Mouse (Mus musculus): Measurements from ENCODE around the gene Ank2. TPM values are rescaled to one million over a fixed set of nuclear protein-coding genes. Genes with fewer than 3 reads are reported as not detected.
A peak's percentile ranks its signal among the peaks of the same experiment; 100 is the strongest.
"Not testable (repeated sequence)": the region's sequence is repeated elsewhere in the genome, so short reads cannot be mapped to it uniquely, and the experiment has no call there.

Ank2 gene
- total RNA-seq, 2 experiments from 2014 or later, result 1,080 to 1,091 TPM

DNA sequence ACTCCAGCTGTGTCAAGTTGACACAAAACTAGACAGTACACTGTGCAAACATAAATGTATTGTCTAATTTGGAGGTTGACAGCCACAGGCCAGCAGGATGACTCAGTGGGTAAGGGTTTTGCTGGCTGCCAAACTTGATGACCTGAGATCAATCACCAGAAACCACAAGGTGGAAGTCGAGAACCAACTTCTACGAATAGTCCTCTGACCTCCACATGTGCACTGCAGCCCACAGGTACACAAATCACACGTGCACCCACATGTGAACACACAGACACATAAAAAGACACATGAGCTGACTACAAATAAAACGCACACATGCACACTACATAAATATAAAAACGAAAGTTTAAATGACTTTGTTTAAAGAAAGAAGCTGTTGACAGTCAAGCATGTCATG is 177.5 kb downstream of the Ank2 start:
- intact Hi-C loops (cut with DNase I), result loop anchor here (5.0 kb wide), 1 partner anchor 231 kb away; the partner anchor contains the start of genes Larp7 and Zgrf1
- DNase-seq (ENCODE audit: extremely low spot score in 1 of 2, low spot score in 2 of 2), result no peak

DNA sequence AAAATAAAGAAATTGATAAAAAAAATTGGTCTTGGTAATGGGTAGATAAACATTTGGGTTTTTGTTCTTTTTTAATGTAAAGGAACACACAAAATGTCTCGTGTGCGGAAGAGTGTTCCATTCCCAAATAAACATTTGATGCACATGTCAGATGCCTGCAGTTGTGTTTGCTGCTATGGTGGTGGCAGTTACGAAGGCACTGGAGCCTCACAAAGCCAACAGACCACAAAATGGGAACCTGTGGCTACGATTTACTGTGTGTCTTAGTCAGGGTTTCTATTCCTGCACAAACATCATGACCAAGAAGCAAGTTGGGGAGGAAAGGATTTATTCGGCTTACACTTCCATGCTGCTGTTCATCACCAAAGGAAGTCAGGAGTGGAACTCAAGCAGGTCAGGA is 178.1 kb downstream of the Ank2 start:
- not testable (repeated sequence) for DNase-seq (ENCODE audit: extremely low spot score in 1 of 2, low spot score in 2 of 2)
- intact Hi-C loops (cut with DNase I), result loop anchor here (5.0 kb wide), 1 partner anchor 231 kb away; the partner anchor contains the start of genes Larp7 and Zgrf1

DNA sequence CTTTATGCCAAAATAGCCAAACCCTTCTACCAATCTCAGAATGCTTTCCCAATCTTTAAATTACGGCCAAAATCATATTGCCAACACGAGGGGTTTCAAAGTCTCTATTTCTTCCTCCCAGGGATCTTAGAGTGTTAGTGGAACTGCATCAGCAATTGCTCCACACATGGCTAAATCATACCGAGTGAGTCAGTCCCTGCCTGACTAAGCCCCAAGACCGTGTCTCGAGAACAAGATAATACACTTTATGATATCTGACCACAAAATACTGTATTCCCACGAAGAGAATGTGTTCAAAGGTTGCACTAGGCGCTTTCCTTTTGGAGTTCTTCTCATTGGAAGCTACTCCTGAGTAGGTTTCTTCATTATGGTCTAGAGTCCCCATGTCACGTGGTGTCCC is 178.8 kb downstream of the Ank2 start:
- intact Hi-C loops (cut with DNase I), result loop anchor here (5.0 kb wide), 1 partner anchor 232 kb away; the partner anchor contains the start of genes Larp7 and Zgrf1
- no peak for DNase-seq (ENCODE audit: extremely low spot score in 1 of 2, low spot score in 2 of 2)

DNA sequence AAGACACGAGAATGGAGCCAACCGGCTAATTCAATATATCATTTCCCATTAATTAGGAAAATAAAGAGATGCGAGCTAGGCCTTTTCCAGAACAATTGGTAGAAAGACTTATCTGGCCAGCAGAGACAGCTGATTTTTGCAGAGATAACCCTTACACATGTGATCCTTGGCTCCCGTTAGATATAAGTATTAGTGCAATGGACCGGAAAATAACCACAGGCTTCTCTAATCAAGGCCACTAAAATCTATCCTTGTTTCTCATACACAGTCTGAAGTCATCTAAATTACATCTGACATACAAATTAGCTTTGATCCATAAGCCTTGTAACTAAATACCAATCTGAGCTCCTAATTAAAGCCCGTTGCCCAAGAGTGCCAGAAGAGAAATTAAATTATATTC is 181.5 kb downstream of the Ank2 start:
- intact Hi-C loops (cut with DNase I), result loop anchor here (5.0 to 10.0 kb wide), 2 partner anchors 135 to 217 kb away; no protein-coding TSS in a partner anchor
- DNase-seq (ENCODE audit: extremely low spot score in 1 of 2, low spot score in 2 of 2), result no peak

DNA sequence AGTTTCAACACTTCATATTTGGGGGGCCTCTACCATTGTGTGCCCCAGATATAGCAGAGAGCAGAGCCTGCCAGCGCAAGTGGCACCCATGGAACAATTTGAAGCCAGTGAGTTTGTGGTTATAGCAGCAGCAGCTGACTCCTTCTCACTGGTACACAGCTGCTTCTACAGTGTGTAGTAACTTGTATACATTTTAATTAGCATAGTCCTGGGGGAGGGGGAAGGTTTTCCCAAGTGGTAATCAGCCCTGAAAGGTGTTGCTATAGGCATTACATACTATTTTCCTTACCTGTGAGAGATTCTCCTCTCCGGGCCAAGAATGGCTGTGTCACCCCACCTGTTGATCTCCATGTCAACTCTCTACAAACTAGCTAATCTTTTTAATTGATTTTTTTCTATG is 182.4 kb downstream of the Ank2 start:
- intact Hi-C loops (cut with DNase I), result loop anchor here (5.0 to 10.0 kb wide), 2 partner anchors 134 to 218 kb away; no protein-coding TSS in a partner anchor
- no peak for DNase-seq (ENCODE audit: extremely low spot score in 1 of 2, low spot score in 2 of 2)

DNA sequence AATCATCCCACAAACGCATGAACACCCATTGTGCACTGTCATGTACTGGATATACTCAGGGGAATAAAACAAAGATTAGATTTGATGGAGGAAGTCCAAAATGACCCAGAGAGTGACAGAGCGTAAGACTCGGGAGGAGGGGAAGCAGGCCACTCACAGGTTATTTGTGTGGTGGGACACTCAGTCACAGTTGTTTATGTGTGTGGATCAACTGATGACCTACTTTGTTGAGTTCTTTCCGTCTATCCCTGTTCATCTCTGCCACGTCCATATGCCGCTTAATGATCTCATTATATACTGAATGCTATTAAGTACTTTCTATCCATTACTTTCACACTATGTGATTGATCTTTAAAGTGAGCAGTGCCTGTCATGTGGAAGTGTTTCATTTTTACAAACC is 187.6 kb downstream of the Ank2 start:
- intact Hi-C loops (cut with DNase I), result loop anchor here (10.0 kb wide), 1 partner anchor 223 kb away; no protein-coding TSS in a partner anchor
- DNase-seq (ENCODE audit: extremely low spot score in 1 of 2, low spot score in 2 of 2), result no peak

DNA sequence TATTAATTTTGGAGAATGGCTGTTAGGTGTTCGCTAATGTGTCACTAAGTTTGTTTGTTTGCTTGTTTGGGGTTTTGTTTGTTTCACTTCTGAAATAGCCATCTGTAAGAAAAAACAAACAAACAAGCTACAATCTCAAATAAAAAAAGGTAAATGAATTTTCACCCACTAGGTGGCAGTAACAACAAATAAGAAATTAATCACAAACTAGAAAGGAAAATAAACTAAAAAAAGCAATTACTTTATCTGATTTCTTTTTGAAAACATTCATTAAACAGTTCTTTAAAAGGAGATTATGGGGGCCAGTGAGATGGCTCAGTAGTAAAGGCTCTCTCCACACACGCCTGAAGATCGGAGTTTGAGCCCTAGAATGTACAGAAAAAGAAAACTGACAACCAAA is 189.1 kb downstream of the Ank2 start:
- intact Hi-C loops (cut with DNase I), result loop anchor here (10.0 kb wide), 1 partner anchor 225 kb away; no protein-coding TSS in a partner anchor
- DNase-seq (ENCODE audit: extremely low spot score in 1 of 2, low spot score in 2 of 2), result no peak

DNA sequence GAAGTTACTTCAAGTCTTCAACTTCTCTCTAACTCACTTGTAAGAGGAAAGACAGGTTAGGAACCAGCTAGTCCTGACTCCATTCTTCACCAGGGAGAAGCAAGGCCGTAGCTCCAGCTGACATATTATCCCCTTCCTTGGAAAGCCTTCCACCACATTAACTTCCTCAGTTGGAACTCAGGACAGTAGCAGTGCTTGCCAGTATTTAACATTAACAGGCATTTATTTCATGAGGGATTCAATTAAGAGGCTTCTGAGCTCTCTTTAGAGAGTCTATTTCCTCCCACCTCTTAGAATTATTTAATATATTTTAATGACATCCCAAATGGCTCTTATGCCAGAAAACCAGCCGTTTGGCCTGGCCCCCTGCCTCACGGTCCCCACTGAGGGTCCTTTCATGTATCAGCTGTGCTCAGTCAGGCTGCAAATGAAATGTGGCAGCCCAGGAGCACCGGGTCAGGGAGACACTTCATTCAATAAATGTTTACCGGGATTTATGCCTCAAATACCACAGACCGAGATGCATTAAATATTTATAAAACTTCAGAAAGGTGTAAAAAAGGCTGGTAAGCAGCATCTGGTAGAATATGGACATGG is 195.1 kb downstream of the Ank2 start:
- intact Hi-C loops (cut with DNase I), result no loop called here
- DNase-seq (ENCODE audit: extremely low spot score in 1 of 2, low spot score in 2 of 2), result no peak

DNA sequence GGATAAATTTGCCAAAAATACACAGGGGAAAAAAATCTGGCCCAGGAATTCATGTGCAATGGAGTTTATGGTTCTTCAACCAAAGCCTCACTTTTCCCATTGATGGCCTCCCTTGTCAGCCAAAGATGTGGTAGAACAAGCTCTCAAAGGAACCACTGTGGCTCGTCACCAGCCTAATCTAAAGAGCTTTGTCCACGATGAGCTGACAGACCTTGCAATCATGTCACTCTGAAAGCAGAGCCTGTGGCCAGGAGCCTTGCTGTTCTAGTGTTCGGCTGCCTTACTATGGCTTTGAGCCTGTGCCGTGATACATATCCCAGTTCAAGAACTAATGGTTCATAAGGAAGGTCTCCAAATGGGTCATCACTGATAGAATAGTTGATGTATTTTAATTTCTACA is 196.1 kb downstream of the Ank2 start:
- intact Hi-C loops (cut with DNase I), result no loop called here
- no peak for DNase-seq (ENCODE audit: extremely low spot score in 1 of 2, low spot score in 2 of 2)

DNA sequence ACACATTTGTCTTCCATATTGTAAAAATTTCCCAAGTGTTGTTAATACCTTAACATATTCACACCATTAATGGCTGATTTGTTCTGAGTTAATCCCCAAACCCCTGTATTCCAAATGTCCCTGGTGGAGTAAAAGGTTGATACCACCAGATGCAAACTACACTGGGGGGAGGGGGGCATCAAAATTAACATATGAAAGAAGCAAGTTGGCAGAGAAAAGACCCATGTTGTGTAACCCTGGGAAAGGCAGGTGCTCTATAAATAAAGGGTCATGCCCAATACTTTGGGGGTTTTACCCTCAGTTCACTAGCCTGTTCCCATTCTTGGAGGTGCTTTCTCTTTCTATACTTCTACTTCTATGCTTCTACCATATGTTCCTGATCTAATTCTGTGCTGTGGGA is 198.4 kb downstream of the Ank2 start:
- DNase-seq (ENCODE audit: extremely low spot score in 1 of 2, low spot score in 2 of 2), result no peak
- intact Hi-C loops (cut with DNase I), result no loop called here

DNA sequence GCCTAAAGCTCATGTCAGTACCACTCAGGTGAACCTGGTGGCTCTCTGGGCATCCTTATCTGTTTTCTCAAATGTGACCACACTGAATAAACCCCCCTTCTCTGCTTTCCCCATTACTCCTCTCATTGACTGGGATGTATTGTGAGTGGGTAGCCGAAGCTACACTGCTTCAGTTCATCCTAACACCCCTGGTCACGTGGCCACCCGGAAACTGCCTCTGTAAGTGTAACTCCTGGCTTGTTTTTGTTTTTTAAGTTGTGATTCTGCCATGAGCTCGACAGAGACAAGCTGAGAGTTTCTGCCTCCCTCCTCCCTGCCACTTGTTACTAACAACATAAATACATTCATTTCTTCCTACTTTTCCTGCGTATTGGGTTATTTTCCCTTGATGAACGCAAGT is 203.2 kb downstream of the Ank2 start:
- DNase-seq (ENCODE audit: extremely low spot score in 1 of 2, low spot score in 2 of 2), result no peak
- intact Hi-C loops (cut with DNase I), result no loop called here

DNA sequence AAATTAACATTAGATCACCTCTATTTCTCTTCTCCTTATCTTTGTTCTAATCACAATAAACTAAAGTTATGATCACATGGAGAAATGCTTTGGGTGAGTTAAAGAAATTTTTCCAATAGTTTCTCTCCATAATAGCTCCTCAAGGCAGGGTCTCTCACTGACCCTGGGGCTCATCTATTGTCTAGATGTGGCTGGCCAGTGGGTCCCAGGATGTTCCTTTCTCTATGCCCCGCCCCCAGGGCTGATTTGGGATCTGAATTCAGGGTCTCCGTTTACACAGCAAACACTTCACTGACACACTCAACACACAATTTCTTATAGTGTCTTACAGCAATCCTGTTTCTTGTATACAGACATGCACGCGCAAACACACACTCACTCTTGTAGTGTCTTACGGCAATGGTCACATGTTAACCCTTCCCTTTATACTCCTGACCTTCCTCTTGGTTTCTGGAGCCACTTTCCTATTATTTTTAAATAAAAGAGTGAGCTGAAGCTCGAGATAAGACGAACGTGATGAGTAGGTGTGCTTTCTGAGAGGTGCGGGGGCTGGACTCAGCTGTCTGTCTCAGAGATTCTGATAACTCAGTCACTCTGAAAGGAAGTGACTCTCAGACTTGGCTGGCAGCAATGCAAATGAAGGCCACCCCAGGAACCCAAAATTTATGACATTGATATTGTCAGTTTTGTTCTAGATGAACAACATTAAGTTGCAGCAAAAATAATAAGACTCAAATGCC is 204.4 kb downstream of the Ank2 start:
- intact Hi-C loops (cut with DNase I), result no loop called here
- DNase-seq (ENCODE audit: extremely low spot score in 1 of 2, low spot score in 2 of 2), result no peak

DNA sequence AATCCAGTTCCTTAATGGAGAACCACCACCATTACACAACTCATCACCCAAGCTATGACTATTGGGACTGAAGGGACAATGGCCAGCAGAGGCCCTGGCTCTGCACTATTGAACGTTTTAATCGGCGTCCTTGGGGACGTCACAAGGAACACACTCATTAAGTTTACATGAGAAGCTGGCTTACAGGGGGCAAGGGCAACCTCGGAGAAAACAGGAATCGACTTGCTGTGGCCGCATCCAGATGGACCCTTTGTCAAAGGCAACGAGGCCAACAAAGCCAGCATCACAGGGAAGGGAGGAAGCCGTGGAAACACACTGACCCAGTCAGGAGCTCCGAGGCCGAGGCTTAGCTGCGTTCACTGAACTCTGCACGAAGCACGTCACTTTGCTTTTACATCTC is 205.1 kb downstream of the Ank2 start:
- intact Hi-C loops (cut with DNase I), result no loop called here
- no peak for DNase-seq (ENCODE audit: extremely low spot score in 1 of 2, low spot score in 2 of 2)

DNA sequence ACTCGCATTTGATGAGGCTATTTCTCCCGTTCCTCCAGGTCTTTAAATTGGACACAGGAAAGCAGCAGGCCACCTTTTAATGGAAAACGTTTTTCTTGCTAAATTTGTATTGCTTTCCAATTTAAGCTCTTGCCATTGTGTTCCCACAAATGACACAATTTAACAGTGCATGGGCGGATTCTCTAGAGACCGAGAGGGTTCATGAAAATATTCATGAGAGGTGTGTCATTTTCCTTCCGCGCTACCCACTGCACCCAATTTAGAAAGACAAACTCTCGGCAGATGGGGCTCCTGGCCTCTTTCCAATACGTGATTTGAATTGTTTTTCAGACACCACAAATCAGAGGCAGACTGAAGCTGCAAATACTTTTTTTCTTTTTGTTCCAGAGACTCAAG is 205.7 kb downstream of the Ank2 start:
- peak; percentile 54 to 87 for DNase-seq (ENCODE audit: extremely low spot score in 1 of 2, low spot score in 2 of 2)
- intact Hi-C loops (cut with DNase I), result no loop called here

DNA sequence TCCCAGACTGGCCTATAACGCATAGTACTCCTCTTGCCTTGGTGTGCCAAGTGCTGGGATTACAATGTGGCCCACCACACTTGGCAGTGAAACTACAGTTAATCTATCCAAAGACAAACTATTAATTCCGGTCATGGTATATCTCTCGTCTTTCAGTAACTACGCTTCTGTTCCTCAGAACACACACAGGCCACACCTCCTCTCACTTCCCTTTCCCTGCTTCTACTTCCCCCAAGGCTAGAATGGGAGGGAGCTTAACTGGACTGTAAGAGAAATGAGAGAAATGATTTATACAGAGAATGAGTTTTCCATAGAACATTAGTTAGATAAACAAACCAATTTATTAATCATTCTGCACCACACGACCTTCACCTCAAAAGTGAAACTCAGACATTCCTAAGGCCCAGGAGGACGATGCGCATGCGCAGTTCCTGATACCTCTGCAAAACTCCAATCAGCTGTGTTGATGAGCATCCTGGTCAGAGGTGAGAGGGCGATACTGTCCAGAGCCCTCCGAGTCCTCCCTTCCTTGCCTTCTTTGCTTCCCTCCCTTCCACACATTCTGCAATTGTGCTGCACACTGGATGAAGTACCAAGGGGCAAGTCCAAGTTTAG is 206.2 kb downstream of the Ank2 start:
- intact Hi-C loops (cut with DNase I), result no loop called here
- DNase-seq (ENCODE audit: extremely low spot score in 1 of 2, low spot score in 2 of 2), result no peak

DNA sequence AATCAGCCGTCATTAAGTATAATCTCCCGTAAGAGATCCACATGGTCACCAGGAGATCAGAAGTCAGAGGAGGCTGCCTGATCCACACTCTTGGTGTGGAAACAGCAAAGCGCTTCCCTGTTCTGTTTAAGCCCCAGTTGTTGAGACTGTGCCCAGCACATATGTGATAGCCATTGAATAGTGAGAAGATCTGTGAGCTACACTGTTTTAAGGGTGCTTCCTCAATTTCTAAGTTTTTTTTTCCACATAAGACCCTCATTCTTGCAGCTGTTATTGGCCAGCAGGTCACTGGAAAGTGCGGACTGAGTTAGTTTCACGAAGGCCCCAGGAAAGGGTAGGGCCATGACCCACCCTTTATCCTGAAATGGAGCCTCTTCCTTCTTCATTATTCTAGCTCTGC is 216.9 kb downstream of the Ank2 start:
- no peak for DNase-seq (ENCODE audit: extremely low spot score in 1 of 2, low spot score in 2 of 2)
- intact Hi-C loops (cut with DNase I), result no loop called here

DNA sequence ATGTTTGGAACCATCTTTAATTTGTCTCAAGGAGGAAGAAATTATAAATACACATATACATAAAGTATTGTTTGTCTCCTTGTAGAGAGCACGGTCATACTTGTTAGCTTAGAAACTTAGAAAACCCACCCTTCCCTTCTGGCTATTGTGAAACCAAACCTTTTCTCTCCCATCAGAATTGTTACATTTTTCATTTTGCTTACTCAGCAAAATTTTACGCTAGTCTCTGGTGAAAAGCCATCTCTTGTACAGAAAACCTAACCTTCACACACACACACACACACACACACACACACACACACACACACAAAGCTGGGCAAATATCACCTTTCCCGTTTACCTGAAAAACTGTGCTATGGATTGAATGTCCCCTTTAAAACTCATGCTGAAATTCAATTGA is 217.8 kb downstream of the Ank2 start:
- DNase-seq (ENCODE audit: extremely low spot score in 1 of 2, low spot score in 2 of 2), result no peak
- intact Hi-C loops (cut with DNase I), result no loop called here

DNA sequence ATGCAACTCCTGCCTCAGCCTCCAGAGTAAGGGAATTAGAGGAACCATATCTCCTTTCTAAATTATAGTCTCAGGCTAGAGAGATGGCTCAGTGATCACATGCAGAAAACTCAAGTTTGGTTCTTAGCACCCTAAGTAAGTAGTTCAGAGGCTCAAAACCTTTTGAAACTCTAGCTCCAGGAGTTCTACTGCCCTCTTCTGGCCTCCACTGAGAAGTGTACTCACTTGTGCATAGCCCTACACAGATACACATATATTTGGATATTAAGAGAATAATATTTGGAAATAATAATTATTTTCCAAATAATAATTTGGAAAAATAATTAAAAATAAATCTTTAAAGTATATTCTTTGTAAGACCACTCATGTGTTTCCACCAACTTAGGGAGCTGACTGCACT is 218.8 kb downstream of the Ank2 start:
- no peak for DNase-seq (ENCODE audit: extremely low spot score in 1 of 2, low spot score in 2 of 2)
- intact Hi-C loops (cut with DNase I), result no loop called here

DNA sequence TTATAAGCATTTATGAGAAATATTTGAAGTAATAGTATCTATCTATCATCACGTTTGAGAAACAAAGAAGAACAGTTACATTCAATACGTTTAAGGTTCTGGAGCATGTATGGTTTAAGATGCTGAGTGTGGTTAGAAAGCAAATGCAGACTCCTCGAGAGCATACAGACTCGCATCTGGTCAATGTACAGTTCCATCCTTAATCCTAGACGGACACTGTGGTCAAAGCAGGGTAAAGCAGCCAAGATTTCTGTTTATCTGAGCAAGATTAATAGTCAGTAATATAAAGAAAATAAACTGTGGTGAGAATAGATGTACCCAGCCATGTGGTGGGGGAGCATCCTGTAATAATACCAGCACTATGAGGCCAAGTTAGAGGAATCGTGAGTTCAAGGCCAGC is 223.2 kb downstream of the Ank2 start:
- intact Hi-C loops (cut with DNase I), result no loop called here
- no peak for DNase-seq (ENCODE audit: extremely low spot score in 1 of 2, low spot score in 2 of 2)

DNA sequence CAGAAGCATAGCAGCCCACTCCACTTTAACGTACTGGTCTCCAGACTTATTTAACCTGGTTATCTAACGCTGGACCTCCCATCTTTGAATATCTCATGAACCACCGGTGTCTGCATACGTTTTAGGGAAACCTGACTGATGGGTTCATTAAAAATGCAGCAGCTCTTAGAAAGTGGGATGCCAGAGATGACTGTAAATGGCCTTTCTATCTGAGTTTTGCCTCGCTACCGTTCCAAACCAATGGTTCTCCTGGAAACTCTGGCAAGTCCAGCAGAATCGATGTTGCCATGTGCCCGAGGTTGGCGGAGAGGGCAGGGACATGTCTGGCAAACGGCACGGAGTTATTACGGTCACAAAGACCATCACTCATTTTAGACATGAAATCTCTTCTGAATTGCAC is 226.3 kb downstream of the Ank2 start:
- no peak for DNase-seq (ENCODE audit: extremely low spot score in 1 of 2, low spot score in 2 of 2)
- intact Hi-C loops (cut with DNase I), result no loop called here

All from left cerebral cortex, postnatal 10 days (tissue).